Mouse (Mus musculus) neural tube, embryonic 12.5 days (tissue): ENCODE results near the gene Aacs. TPM values are rescaled to one million over a fixed set of nuclear protein-coding genes. Genes with fewer than 3 reads are reported as not detected.

Experiments
- ATAC-seq: fragments of 200-750 bp; cut with Nextera tagmentation; 2 replicates; pipeline ENCODE4 v1.8.0; 2017; ENCODE audit warnings: low read depth, mild to moderate bottlenecking, moderate TSS enrichment, moderate library complexity; ENCODE audit not compliant: low FRiP score
- H3K27ac ChIP-seq: fragments of 300-500 bp; sonication (generic); 2 replicates; pipeline ENCODE4 v1.5.1; 2016
- H3K27me3 ChIP-seq: fragments of 300-500 bp; sonication (generic); replicated peaks from 2 replicates; pipeline ENCODE4 v1.6.1; 2016; ENCODE audit warnings: mild to moderate bottlenecking
- H3K36me3 ChIP-seq: fragments of 300-500 bp; sonication (generic); 2 replicates; pipeline ENCODE4 v1.6.1; 2016; ENCODE audit warnings: mild to moderate bottlenecking
- H3K4me1 ChIP-seq: fragments of 300-500 bp; sonication (generic); 2 replicates; pipeline ENCODE4 v1.6.1; 2016
- H3K4me2 ChIP-seq: fragments of 300-500 bp; sonication (generic); replicated peaks from 2 replicates; pipeline ENCODE4 v1.6.1; 2016; ENCODE audit warnings: mild to moderate bottlenecking
- H3K4me3 ChIP-seq: fragments of 300-500 bp; sonication (generic); 2 replicates; pipeline ENCODE4 v1.5.1; 2016
- H3K9ac ChIP-seq: fragments of 300-500 bp; sonication (generic); 2 replicates; pipeline ENCODE4 v1.6.1; 2016; ENCODE audit warnings: mild to moderate bottlenecking
- H3K9me3 ChIP-seq: fragments of 300-500 bp; sonication (generic); 2 replicates; pipeline ENCODE4 v1.6.1; 2016; ENCODE audit warnings: mild to moderate bottlenecking
- WGBS: fragments of 180-500 bp; shearing (Covaris S2); methylation state at CpG from one replicate; pipeline ENCODE4 v1.1.7; 2016; 5-methylcytosine and 5-hydroxymethylcytosine counted together
- polyA plus RNA-seq: library from polyadenylated mRNA; unstranded; fragments of >200 nt; fragmentation: Nextera tagmentation; extraction: Ambion mirVana; gene quantifications from 2 replicates; pipeline ENCODE4 v1.2.1, GENCODE M21; 2016

Gene Aacs
- polyA plus RNA-seq, 1 experiment from 2014 or later: 67.5 TPM

DNA sequence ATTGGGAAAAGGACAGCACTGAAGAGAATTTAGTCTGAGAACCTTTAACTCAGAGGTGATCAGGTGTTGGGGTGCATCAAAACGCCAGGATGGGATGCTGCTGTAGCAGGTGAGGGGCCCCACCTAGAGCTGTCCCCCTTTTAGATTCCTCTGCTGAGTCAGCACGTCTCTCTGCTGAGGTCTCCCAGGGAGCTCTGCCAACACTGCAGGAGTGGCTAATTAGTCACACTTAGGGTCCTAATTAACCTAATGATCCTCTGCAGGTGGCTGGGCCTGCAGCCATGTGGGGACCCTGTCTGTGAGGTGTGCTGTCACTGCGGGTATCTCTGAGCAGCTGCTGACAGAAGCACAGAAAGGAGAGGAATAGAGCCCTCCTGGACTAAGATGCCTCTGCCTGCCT is 26.6 kb downstream of the Aacs start:
- Histone ChIP-seq H3K4me1 (0 out of 2 replicates have a peak, but pooled peaks cover 7% of the 10 kb centered on the region), H3K4me3 (no peak overlapping the region), H3K27me3 (no peaks in the 10 kb centered on the region), H3K9ac (no peak overlapping the region), H3K9me3 (no peaks in the 10 kb centered on the region), H3K27ac (no peak overlapping the region), H3K4me2 (no peak overlapping the region), H3K36me3 (peaks cover 32% of the 10 kb centered on the region)
- ATAC-seq: no peak
- 38% methylated on average over 3 of the region's 3 CpGs for WGBS

DNA sequence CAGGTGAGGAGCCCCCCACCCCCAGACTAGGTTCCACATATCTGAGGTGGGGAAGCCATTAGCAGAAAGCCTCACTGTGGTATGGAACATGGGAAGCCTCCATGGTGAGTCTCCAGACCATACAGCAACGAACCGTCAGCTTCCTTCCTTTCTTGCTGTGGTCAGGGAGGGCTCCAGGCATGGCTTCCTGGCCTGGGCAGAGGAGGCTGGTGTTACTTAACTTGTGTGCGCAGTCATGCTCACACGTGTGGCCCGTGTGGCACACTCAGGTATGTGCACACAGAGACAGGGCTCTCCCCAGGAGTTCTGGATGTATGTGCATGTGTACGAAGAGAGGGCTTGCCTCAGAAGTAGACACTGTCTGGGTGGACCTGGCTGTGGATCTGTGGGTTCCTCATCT is 28.0 kb downstream of the Aacs start:
- WGBS: 92% methylated on average over 6 of the region's 6 CpGs
- H3K27ac ChIP-seq: no peak overlapping the region
- H3K36me3 ChIP-seq: peaks cover 43% of the 10 kb centered on the region
- no peak overlapping the region for H3K4me2 ChIP-seq
- H3K27me3 ChIP-seq: no peaks in the 10 kb centered on the region
- ATAC-seq: no peak
- no peaks in the 10 kb centered on the region for H3K9me3 ChIP-seq
- H3K4me1 ChIP-seq: 0 out of 2 replicates have a peak, but pooled peaks cover 7% of the 10 kb centered on the region
- no peak overlapping the region for H3K9ac ChIP-seq
- H3K4me3 ChIP-seq: no peak overlapping the region

DNA sequence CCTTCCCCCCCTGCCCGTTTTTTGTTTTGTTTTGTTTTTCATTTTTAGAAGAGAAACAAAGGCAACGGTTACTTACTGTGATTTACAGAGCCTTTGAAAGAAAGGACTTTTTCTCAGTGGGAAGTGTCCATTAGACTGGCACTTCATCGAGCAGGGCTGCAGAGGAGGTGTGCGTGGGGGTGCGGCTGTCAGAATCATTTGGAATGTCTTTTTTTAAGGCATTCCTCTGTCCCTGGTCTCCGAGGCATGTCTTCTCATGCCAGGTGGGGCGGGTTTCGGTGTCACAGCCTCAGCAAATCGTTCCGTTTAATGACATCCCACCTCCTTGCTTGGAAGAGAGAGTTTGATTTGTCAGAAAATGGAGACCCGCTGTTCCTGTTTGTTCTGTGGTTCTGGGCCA is 29.1 kb downstream of the Aacs start:
- Histone ChIP-seq H3K4me2 (no peak overlapping the region), H3K36me3 (peaks cover 54% of the 10 kb centered on the region), H3K9ac (no peak overlapping the region), H3K9me3 (no peaks in the 10 kb centered on the region), H3K27me3 (no peaks in the 10 kb centered on the region), H3K4me3 (no peak overlapping the region), H3K27ac (no peak overlapping the region), H3K4me1 (0 out of 2 replicates have a peak, but pooled peaks cover 7% of the 10 kb centered on the region)
- no peak for ATAC-seq
- whole genome bisulfite sequencing: 67% methylated on average over 11 of the region's 11 CpGs

DNA sequence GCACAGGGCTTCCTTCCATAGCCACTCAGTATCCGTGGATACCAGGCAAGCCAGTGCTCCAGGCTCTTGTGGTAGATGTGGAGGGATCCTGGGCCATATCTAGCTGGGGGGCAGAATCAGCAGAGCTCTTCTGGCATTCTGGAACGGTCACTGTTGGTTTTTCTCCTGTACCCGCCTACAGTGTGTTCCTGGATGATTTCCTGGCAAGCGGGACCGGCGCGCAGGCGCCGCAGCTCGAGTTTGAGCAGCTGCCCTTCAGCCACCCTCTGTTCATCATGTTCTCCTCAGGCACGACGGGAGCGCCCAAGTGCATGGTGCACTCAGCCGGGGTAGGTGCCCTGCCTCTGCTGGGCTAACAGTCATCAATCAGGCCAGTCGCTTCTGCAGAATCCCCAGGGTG is 30.4 kb downstream of the Aacs start:
- Histone ChIP-seq H3K9me3 (no peaks in the 10 kb centered on the region), H3K4me1 (0 out of 2 replicates have a peak, but pooled peaks cover 7% of the 10 kb centered on the region), H3K9ac (no peak overlapping the region), H3K27me3 (no peaks in the 10 kb centered on the region), H3K27ac (no peak overlapping the region), H3K4me3 (no peak overlapping the region), H3K4me2 (0 out of 2 replicates have a peak overlapping the region, but pooled peaks have one; percentile 9), H3K36me3 (peaks cover 57% of the 10 kb centered on the region)
- ATAC-seq: peak; percentile 16; the same call in 1 of the 2 replicates
- WGBS: 61% methylated on average over 15 of the region's 15 CpGs

DNA sequence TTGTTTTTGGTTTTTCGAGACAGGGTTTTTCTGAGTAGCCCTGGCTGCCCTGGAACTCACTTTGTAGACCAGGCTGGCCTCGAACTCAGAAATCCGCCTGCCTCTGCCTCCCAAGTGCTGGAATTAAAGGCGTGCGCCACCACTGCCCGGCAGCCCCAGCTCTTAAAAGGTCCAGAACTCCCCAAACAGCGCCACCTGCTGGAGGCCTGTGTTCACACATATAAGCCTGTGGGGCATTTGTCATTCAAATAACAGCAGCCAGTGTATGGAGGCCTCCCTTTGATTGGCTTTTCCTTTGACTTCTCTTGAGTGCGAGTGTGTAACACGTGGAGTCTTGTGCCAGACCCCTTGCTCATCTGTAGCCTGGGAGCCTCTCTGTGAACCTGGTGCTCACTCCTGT is 32.0 kb downstream of the Aacs start:
- Histone ChIP-seq H3K36me3 (peaks cover 72% of the 10 kb centered on the region), H3K27ac (no peak overlapping the region), H3K9me3 (no peaks in the 10 kb centered on the region), H3K4me3 (no peak overlapping the region), H3K27me3 (no peaks in the 10 kb centered on the region), H3K4me2 (no peak overlapping the region), H3K4me1 (0 out of 2 replicates have a peak, but pooled peaks cover 7% of the 10 kb centered on the region), H3K9ac (no peak overlapping the region)
- 91% methylated on average over 9 of the region's 9 CpGs for WGBS
- ATAC-seq: no peak

DNA sequence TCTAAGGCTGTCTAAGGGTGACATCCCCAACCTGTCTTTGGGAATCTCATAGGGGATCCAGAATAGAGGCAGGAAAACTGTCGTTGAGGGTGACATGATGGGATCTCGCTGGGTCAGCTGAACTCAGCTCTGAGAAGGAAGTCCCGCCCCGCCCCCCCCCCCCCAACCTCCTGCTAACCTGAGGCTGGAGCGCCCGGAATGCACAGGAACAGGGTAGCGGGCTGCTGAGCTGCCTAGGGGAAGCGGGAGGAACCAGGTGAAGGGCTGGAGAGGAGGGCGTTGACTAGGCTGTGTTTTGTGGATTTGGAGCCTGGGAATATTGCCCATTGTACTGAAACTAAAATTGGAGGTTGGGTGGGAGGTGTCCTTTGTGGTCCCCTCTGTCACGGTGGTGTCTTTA is 32.4 kb downstream of the Aacs start:
- Histone ChIP-seq H3K36me3 (peaks cover 76% of the 10 kb centered on the region), H3K9me3 (no peaks in the 10 kb centered on the region), H3K4me3 (no peak overlapping the region), H3K27me3 (no peaks in the 10 kb centered on the region), H3K27ac (no peak overlapping the region), H3K4me2 (no peak overlapping the region), H3K4me1 (0 out of 2 replicates have a peak, but pooled peaks cover 7% of the 10 kb centered on the region), H3K9ac (no peak overlapping the region)
- ATAC-seq: no peak
- WGBS: 94% methylated on average over 10 of the region's 10 CpGs

DNA sequence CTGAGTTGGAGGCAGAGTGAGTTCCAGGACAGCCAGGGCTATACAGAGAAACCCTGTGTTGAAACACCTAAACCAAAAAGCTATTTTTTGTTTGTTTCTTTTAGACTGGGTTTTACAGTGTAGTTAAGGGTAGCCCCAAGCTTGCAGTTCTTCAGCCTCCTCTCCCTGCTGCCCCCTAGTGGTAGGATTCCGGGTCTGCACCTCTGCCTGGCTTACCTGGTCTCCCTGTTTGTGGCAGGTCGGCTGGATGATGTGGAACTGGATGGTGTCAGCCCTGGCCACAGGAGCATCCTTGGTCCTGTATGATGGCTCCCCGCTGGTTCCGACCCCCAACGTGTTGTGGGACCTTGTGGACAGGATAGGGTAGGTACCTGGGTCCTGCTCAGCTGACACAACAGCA is 33.9 kb downstream of the Aacs start:
- Histone ChIP-seq H3K27me3 (no peaks in the 10 kb centered on the region), H3K9me3 (no peaks in the 10 kb centered on the region), H3K27ac (no peak overlapping the region), H3K4me2 (no peak overlapping the region), H3K9ac (no peak overlapping the region), H3K36me3 (peaks cover 77% of the 10 kb centered on the region), H3K4me1 (0 out of 2 replicates have a peak, but pooled peaks cover 7% of the 10 kb centered on the region), H3K4me3 (no peak overlapping the region)
- no peak for ATAC-seq
- WGBS: 47% methylated on average over 5 of the region's 5 CpGs

DNA sequence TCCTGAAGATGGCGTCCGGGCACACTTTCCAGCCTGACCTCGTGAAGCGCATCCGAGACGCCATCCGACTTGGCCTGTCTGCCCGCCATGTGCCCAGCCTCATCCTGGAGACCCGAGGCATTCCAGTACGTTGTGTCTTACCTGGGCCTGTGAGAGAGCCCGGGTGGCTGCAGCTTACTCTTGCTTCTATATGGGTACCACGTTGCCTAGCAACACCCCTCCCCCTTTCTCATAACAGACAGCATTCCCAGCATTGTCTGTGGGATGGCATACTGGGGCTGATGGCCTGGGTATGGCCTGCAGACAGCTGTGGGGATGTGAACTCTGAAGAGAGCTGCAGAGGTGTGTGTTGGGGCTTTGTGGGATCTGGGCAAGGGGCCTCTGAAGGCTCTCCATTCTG is 39.4 kb downstream of the Aacs start:
- no peaks in the 10 kb centered on the region for H3K9me3 ChIP-seq
- 89% methylated on average over 12 of the region's 12 CpGs for WGBS
- H3K4me1 ChIP-seq: peaks cover 4% of the 10 kb centered on the region; the same call in 1 of the 2 replicates
- no peak overlapping the region for H3K4me2 ChIP-seq
- no peak overlapping the region for H3K9ac ChIP-seq
- no peak overlapping the region for H3K27ac ChIP-seq
- no peaks in the 10 kb centered on the region for H3K27me3 ChIP-seq
- ATAC-seq: no peak
- H3K4me3 ChIP-seq: no peak overlapping the region
- H3K36me3 ChIP-seq: peaks cover 75% of the 10 kb centered on the region

DNA sequence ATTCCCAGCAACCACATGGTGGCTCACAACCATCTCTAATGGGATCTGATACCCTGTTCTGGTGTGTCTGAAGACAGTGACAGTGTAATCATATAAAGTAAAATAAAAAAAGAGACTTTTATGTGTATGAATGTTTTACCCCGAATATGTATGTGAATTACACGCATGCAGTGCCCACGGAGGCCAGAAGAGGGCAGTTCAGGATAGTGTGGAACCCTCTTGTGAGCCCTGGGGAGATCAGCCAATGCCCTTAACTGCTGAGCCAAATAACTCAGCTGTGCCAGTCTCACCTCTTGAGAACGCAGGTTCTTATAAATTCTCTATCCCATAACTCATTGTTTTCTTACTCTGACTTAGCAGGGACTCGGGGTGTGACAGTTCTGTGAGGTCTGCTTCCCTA is 43.0 kb downstream of the Aacs start:
- no peak overlapping the region for H3K27ac ChIP-seq
- H3K36me3 ChIP-seq: peaks cover 42% of the 10 kb centered on the region
- H3K27me3 ChIP-seq: no peaks in the 10 kb centered on the region
- no peak overlapping the region for H3K9ac ChIP-seq
- peaks cover 4% of the 10 kb centered on the region; the same call in 1 of the 2 replicates for H3K4me1 ChIP-seq
- WGBS: 62% methylated on average over 5 of the region's 5 CpGs
- H3K9me3 ChIP-seq: no peaks in the 10 kb centered on the region
- ATAC-seq: no peak
- H3K4me2 ChIP-seq: no peak overlapping the region
- H3K4me3 ChIP-seq: no peak overlapping the region

DNA sequence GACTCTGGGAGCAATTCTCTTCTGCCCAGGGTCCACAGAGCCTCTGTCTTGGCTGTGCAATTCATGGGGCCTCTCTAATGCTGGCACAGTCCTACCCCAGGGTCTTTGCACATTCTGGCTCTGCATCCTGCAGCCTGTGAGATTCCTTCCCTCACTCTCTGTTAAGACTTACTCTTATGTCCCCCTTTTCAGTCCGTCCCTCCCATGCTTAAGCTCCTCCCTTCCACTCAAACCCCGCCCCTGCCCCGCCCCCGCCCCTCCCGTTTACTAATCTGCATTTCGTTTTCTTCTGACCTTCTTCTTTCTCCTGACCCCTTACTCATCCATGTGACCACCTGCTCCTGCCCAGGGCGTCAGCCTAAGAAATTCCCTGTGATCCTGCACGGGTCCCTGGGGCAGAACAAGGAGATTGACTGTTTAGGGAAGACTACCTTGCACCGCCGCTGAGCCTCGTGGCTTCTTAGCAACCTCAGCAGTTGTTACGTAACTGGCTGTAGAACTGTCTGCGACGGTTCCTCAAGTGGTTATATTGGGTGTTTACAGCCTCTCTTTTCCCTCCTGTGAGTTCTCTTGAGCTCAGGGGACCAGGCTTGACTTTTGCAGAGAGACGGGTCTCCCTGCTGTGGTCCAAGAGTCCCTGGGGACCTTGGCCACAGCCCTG is 45.4 kb downstream of the Aacs start:
- no peak overlapping the region for H3K4me2 ChIP-seq
- H3K9ac ChIP-seq: no peak overlapping the region
- H3K27ac ChIP-seq: no peak overlapping the region
- no peak for ATAC-seq
- WGBS: 17% methylated on average over 15 of the region's 15 CpGs
- H3K9me3 ChIP-seq: no peaks in the 10 kb centered on the region
- H3K27me3 ChIP-seq: no peaks in the 10 kb centered on the region
- H3K36me3 ChIP-seq: peaks cover 18% of the 10 kb centered on the region
- H3K4me3 ChIP-seq: no peak overlapping the region
- no peaks in the 10 kb centered on the region for H3K4me1 ChIP-seq

DNA sequence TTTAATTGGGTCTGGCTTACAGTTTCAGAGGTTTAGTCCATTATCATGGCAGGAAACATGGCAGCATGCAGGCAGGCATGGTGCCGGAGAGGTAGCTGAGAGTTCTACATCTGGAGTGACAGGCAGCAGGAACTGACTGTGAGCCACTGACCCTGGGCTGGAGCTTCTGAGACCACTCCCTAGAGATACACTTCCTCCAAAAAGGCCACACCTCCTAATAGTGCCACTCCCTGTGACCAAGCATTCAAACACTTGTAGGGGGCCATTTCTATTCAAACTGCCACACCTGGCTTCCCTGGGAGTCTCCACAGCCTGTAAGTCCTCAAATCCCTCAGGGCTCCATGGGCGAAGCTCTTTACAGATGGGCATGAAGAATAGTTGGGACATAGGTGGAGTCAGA is 47.7 kb downstream of the Aacs start:
- H3K9ac ChIP-seq: no peak overlapping the region
- H3K4me3 ChIP-seq: no peak overlapping the region
- H3K27me3 ChIP-seq: no peaks in the 10 kb centered on the region
- peaks cover 4% of the 10 kb centered on the region; the same call in 1 of the 2 replicates for H3K9me3 ChIP-seq
- ATAC-seq: no peak
- H3K27ac ChIP-seq: no peak overlapping the region
- H3K36me3 ChIP-seq: no peaks in the 10 kb centered on the region
- H3K4me1 ChIP-seq: no peaks in the 10 kb centered on the region
- WGBS: 86% methylated on average over 2 of the region's 2 CpGs
- H3K4me2 ChIP-seq: no peak overlapping the region

DNA sequence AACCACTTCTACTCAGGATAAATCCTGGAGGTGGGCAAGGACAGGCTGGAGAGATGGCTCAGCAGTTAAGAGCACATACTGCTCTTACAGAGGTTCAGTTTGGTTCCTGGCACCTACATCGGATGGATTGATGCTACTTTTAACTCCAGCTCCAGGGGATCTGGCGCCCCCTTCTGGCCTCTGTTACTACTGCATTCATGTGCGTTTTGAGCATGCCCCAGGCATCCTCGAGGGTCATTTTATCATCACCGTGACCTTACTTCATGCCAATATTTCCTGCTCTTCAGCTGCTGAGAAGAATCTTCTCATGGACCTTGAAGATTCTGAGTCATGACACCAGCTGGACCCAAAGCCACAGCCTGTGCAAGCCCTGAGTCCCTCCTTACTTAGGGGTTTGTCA is 49.9 kb downstream of the Aacs start:
- no peaks in the 10 kb centered on the region for H3K36me3 ChIP-seq
- no peak overlapping the region for H3K9ac ChIP-seq
- 57% methylated on average over 5 of the region's 5 CpGs for WGBS
- H3K4me1 ChIP-seq: no peaks in the 10 kb centered on the region
- no peak overlapping the region for H3K4me3 ChIP-seq
- H3K27me3 ChIP-seq: peaks cover 10% of the 10 kb centered on the region
- H3K4me2 ChIP-seq: no peak overlapping the region
- H3K27ac ChIP-seq: no peak overlapping the region
- ATAC-seq: no peak
- H3K9me3 ChIP-seq: peaks cover 4% of the 10 kb centered on the region; the same call in 1 of the 2 replicates

DNA sequence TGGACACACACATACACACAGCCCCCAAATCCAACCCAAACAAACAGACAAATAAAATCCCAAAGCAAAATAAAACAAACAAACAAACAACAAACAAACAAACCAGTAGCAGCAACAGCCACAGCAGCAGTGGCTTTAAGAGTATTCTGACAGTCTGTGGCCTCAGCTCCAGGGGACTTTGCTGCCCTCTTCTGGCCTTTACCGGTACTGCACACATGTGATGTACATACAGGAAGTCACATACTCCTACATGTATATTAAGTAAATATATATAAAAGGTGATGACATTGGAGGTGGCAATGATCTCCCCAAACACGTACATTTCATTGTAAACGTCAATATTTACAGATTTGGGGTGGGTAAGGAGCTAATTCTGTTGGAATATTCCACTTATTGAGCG is 50.9 kb downstream of the Aacs start:
- H3K36me3 ChIP-seq: no peaks in the 10 kb centered on the region
- H3K9ac ChIP-seq: no peak overlapping the region
- H3K9me3 ChIP-seq: peaks cover 4% of the 10 kb centered on the region; the same call in 1 of the 2 replicates
- H3K27ac ChIP-seq: no peak overlapping the region
- H3K4me3 ChIP-seq: no peak overlapping the region
- ATAC-seq: no peak
- H3K27me3 ChIP-seq: peaks cover 17% of the 10 kb centered on the region
- H3K4me2 ChIP-seq: no peak overlapping the region
- H3K4me1 ChIP-seq: peaks cover 3% of the 10 kb centered on the region; the same call in 1 of the 2 replicates
- WGBS: 73% methylated on average over 4 of the region's 4 CpGs
